Mouse (Mus musculus): ENCODE measurements around the gene Rhbdd1. TPM values are rescaled to one million over a fixed set of nuclear protein-coding genes. Genes with fewer than 3 reads are reported as not detected.

Gene Rhbdd1
- polyA plus RNA-seq, 1 experiment from 2014 or later, result 7.3 TPM

- H3K27me3 ChIP-seq (ENCODE audit: control insufficient read depth, insufficient read depth, low read length), result no peaks in the 10 kb centered on the region
- no peaks in the 10 kb centered on the region for H3K9me3 ChIP-seq (ENCODE audit: control insufficient read depth, low read length)
- DNase-seq (ENCODE audit: low spot score), result peak; percentile 66
- peak overlapping the region; percentile 50 for H3K4me2 ChIP-seq (replicated peaks; ENCODE audit: low read depth, low read length)
- H3K36me3 ChIP-seq (ENCODE audit: control insufficient read depth, insufficient read depth, low read length), result peaks cover 6% of the 10 kb centered on the region; the same call in 1 of the 2 replicates
- 7% methylated on average over 1 of the region's 1 CpGs for WGBS
- ATAC-seq (ENCODE audit: low FRiP score), result peak; percentile 22; the same call in 1 of the 2 replicates
- H3K4me1 ChIP-seq (replicated peaks; ENCODE audit: control insufficient read depth, insufficient read depth, low read length), result peaks cover 3% of the 10 kb centered on the region; the same call in 1 of the 2 replicates
- H3K27ac ChIP-seq (ENCODE audit: low read depth, low read length), result peak overlapping the region; percentile 94
- peak overlapping the region; percentile 60 for H3K9ac ChIP-seq (ENCODE audit: low read depth, low read length)
- H3K4me3 ChIP-seq (ENCODE audit: low read depth, low read length), result peak overlapping the region; percentile 44
These were observed 32.4 kb upstream of the Rhbdd1 start for GRCm38 (mm10) chr1:82283901-82284301.

DNA sequence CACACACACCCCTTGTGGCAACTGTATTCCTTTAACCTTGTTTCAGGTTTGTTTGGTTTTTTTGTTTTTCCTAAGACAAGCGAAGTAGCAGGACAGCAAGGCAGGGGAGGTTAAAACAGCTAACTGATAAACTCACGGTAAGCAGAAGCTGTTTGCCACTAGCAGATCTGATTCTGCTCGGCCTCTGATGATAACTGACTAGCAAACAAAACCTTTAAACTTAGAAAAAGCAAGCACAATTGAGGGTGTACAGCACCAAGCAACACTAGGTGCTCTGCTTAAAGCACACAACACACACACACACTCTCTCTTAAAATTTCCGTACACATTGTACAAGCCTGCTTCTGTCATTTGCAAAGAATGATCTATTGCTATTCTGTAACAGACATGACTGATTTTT lies 31.8 kb upstream of the Rhbdd1 start:
- Histone ChIP-seq H3K4me3 (ENCODE audit: low read depth, low read length) (peak overlapping the region; percentile 44), H3K27ac (ENCODE audit: low read depth, low read length) (peak overlapping the region; percentile 39; the same call in 1 of the 2 replicates), H3K9ac (ENCODE audit: low read depth, low read length) (peak overlapping the region; percentile 32; the same call in 1 of the 2 replicates), H3K9me3 (ENCODE audit: control insufficient read depth, low read length) (no peaks in the 10 kb centered on the region), H3K27me3 (ENCODE audit: control insufficient read depth, insufficient read depth, low read length) (no peaks in the 10 kb centered on the region), H3K4me2 (replicated peaks; ENCODE audit: low read depth, low read length) (peak overlapping the region; percentile 50), H3K36me3 (ENCODE audit: control insufficient read depth, insufficient read depth, low read length) (peaks cover 6% of the 10 kb centered on the region; the same call in 1 of the 2 replicates), H3K4me1 (replicated peaks; ENCODE audit: control insufficient read depth, insufficient read depth, low read length) (peaks cover 5% of the 10 kb centered on the region; the same call in 1 of the 2 replicates)
- DNase-seq (ENCODE audit: low spot score), result peak; percentile 39
- 31% methylated on average over 4 of the region's 4 CpGs for WGBS
- ATAC-seq (ENCODE audit: low FRiP score), result no peak

DNA sequence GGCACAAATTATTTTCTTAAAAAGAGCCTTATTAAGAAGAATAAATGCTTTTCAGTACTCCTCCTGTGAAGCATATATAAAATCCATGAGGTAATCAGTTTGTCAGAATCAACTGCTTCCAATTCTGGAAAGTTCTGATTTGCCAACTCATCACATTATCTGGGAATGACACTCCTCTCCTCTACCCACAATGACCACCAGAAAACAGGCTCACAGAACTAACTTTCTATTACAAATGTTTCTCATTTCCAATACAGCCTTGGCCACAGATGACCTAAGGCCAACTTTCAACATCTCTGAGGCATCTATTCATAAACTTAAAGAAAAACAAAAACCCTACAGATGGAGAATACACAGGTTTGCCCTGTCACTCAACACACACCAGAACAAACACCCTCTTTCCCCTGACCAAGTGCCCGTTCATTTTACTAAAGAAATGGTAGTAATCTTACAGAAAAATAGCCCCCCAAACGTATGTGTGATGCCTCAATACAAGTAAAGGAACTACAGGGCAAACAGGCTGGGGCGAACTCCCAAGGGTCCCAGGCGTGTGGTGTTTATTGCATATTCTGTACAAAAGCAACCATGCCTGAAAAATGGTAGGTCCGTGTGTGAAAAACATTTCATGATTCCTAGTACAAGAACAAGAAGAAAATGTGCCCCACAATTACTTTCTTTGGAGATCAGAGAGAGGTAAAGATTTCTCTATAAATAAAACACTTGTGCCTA lies 30.6 kb upstream of the Rhbdd1 start:
- H3K9ac ChIP-seq (ENCODE audit: low read depth, low read length), result peak overlapping the region; percentile 46
- WGBS, result 15% methylated on average over 5 of the region's 5 CpGs
- H3K36me3 ChIP-seq (ENCODE audit: control insufficient read depth, insufficient read depth, low read length), result peaks cover 6% of the 10 kb centered on the region; the same call in 1 of the 2 replicates
- ATAC-seq (ENCODE audit: low FRiP score), result no peak
- H3K4me1 ChIP-seq (replicated peaks; ENCODE audit: control insufficient read depth, insufficient read depth, low read length), result peaks cover 5% of the 10 kb centered on the region; the same call in 1 of the 2 replicates
- DNase-seq (ENCODE audit: low spot score), result peak; percentile 28
- H3K4me3 ChIP-seq (ENCODE audit: low read depth, low read length), result peak overlapping the region; percentile 44
- peak overlapping the region; percentile 57 for H3K4me2 ChIP-seq (replicated peaks; ENCODE audit: low read depth, low read length)
- no peaks in the 10 kb centered on the region for H3K27me3 ChIP-seq (ENCODE audit: control insufficient read depth, insufficient read depth, low read length)
- peak overlapping the region; percentile 36; the same call in 1 of the 2 replicates for H3K27ac ChIP-seq (ENCODE audit: low read depth, low read length)
- no peaks in the 10 kb centered on the region for H3K9me3 ChIP-seq (ENCODE audit: control insufficient read depth, low read length)

GRCm38 (mm10) chr1:82286190-82287051 lies 29.8 kb upstream of the Rhbdd1 start:
- Histone ChIP-seq H3K4me3 (ENCODE audit: low read depth, low read length) (peak overlapping the region; percentile 44), H3K27me3 (ENCODE audit: control insufficient read depth, insufficient read depth, low read length) (no peaks in the 10 kb centered on the region), H3K9me3 (ENCODE audit: control insufficient read depth, low read length) (no peaks in the 10 kb centered on the region), H3K4me1 (replicated peaks; ENCODE audit: control insufficient read depth, insufficient read depth, low read length) (peaks cover 5% of the 10 kb centered on the region; the same call in 1 of the 2 replicates), H3K36me3 (ENCODE audit: control insufficient read depth, insufficient read depth, low read length) (peaks cover 6% of the 10 kb centered on the region; the same call in 1 of the 2 replicates), H3K4me2 (replicated peaks; ENCODE audit: low read depth, low read length) (peak overlapping the region; percentile 57), H3K9ac (ENCODE audit: low read depth, low read length) (peak overlapping the region; percentile 46), H3K27ac (ENCODE audit: low read depth, low read length) (peak overlapping the region; percentile 65)
- 20% methylated on average over 15 of the region's 15 CpGs for WGBS
- DNase-seq (ENCODE audit: low spot score) (peak; percentile 32), ATAC-seq (ENCODE audit: low FRiP score) (no peak)

DNA sequence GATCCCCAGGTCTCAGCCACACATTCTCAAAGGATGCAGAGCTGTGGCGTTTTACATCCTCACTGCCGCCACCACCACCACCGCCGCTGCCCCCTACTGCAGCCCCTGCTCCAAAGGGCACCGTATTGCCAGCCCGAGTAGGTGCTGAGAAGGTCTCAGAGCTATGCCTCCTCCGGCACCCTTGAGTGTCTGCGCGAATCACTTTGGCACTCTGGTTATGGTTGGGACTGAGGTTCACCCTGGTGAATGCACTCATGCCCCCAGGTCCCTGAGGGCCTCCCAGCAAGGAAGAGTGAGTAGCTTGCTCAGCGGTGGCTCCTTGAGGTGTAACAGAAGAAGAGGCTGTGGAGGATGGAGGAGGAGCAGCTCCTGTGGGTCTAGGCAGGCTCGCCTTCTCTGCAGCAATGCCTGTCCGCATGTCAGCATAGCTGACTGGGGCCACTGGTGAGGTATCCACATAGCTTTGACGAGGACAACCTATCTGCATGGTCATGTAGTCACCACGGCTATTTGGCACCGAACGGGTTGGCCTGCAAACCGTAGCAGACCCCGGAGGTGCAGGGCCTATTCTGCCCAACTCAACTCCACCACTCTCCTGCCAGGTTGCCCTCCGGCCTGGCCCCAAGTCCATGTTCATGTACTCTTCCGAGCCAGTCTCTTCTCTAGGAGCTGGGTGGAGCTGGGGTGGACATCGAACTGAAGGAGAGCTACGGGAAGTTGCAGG lies 29.0 kb upstream of the Rhbdd1 start:
- ATAC-seq (ENCODE audit: low FRiP score), result no peak
- 65% methylated on average over 22 of the region's 22 CpGs for WGBS
- H3K4me2 ChIP-seq (replicated peaks; ENCODE audit: low read depth, low read length), result peak overlapping the region; percentile 57
- no peaks in the 10 kb centered on the region for H3K27me3 ChIP-seq (ENCODE audit: control insufficient read depth, insufficient read depth, low read length)
- DNase-seq (ENCODE audit: low spot score), result peak; percentile 20
- no peaks in the 10 kb centered on the region for H3K9me3 ChIP-seq (ENCODE audit: control insufficient read depth, low read length)
- peak overlapping the region; percentile 44 for H3K4me3 ChIP-seq (ENCODE audit: low read depth, low read length)
- peak overlapping the region; percentile 46 for H3K9ac ChIP-seq (ENCODE audit: low read depth, low read length)
- peaks cover 6% of the 10 kb centered on the region; the same call in 1 of the 2 replicates for H3K36me3 ChIP-seq (ENCODE audit: control insufficient read depth, insufficient read depth, low read length)
- peaks cover 5% of the 10 kb centered on the region; the same call in 1 of the 2 replicates for H3K4me1 ChIP-seq (replicated peaks; ENCODE audit: control insufficient read depth, insufficient read depth, low read length)
- H3K27ac ChIP-seq (ENCODE audit: low read depth, low read length), result peak overlapping the region; percentile 65

- peak overlapping the region; percentile 44 for H3K4me3 ChIP-seq (ENCODE audit: low read depth, low read length)
- peaks cover 6% of the 10 kb centered on the region; the same call in 1 of the 2 replicates for H3K36me3 ChIP-seq (ENCODE audit: control insufficient read depth, insufficient read depth, low read length)
- DNase-seq (ENCODE audit: low spot score) (no peak), ATAC-seq (ENCODE audit: low FRiP score) (no peak)
- 92% methylated on average over 16 of the region's 16 CpGs for WGBS
- H3K4me1 ChIP-seq (replicated peaks; ENCODE audit: control insufficient read depth, insufficient read depth, low read length), result peaks cover 5% of the 10 kb centered on the region; the same call in 1 of the 2 replicates
- H3K27ac ChIP-seq (ENCODE audit: low read depth, low read length), result no peak overlapping the region
- H3K4me2 ChIP-seq (replicated peaks; ENCODE audit: low read depth, low read length), result peak overlapping the region; percentile 57
- H3K9ac ChIP-seq (ENCODE audit: low read depth, low read length), result 0 out of 2 replicates have a peak overlapping the region, but pooled peaks have one; percentile 36
- H3K27me3 ChIP-seq (ENCODE audit: control insufficient read depth, insufficient read depth, low read length), result no peaks in the 10 kb centered on the region
- H3K9me3 ChIP-seq (ENCODE audit: control insufficient read depth, low read length), result no peaks in the 10 kb centered on the region
These were observed 28.4 kb upstream of the Rhbdd1 start for GRCm38 (mm10) chr1:82287776-82288325.

GRCm38 (mm10) chr1:82288421-82288990 lies 27.7 kb upstream of the Rhbdd1 start:
- WGBS, result 88% methylated on average over 18 of the region's 18 CpGs

More at GRCm38 (mm10) chr1:82288421-82288990, 27.7 kb upstream of the Rhbdd1 start:
- Histone ChIP-seq H3K4me2 (replicated peaks; ENCODE audit: low read depth, low read length) (peak overlapping the region; percentile 92), H3K9ac (ENCODE audit: low read depth, low read length) (peak overlapping the region; percentile 87; the same call in 1 of the 2 replicates), H3K4me1 (replicated peaks; ENCODE audit: control insufficient read depth, insufficient read depth, low read length) (peaks cover 5% of the 10 kb centered on the region; the same call in 1 of the 2 replicates), H3K9me3 (ENCODE audit: control insufficient read depth, low read length) (no peaks in the 10 kb centered on the region), H3K27me3 (ENCODE audit: control insufficient read depth, insufficient read depth, low read length) (no peaks in the 10 kb centered on the region), H3K27ac (ENCODE audit: low read depth, low read length) (no peak overlapping the region), H3K4me3 (ENCODE audit: low read depth, low read length) (peak overlapping the region; percentile 77), H3K36me3 (ENCODE audit: control insufficient read depth, insufficient read depth, low read length) (peaks cover 6% of the 10 kb centered on the region; the same call in 1 of the 2 replicates)
- DNase-seq (ENCODE audit: low spot score) (no peak), ATAC-seq (ENCODE audit: low FRiP score) (no peak)

Measured in hindbrain, embryonic 11.5 days (tissue).